Mouse (Mus musculus) stomach, postnatal 0 days (tissue): Measurements from ENCODE around the gene Cmtm1.
"Not testable (repeated sequence)": the region's sequence is repeated elsewhere in the genome, so short reads cannot be mapped to it uniquely, and the experiment has no call there.

Source experiments
- CTCF ChIP-seq: IDR thresholded peaks from 2 replicates; pipeline ENCODE4 v1.5.1; 2016; ENCODE audit warnings: antibody characterized with exemption, low read depth, mild to moderate bottlenecking, moderate library complexity
- EP300 ChIP-seq: optimal IDR thresholded peaks from 2 replicates; pipeline ENCODE3; 2016; ENCODE audit warnings: antibody characterized with exemption

- not testable (repeated sequence) for TF ChIP-seq EP300, CTCF
Measured at GRCm38 (mm10) chr8:104261802-104262201, 48.1 kb downstream of the Cmtm1 start.
